In genomic region chr9:20491858-20492526, GRCm38 (mm10) we compare ENCODE assay signal across 7 mouse cellular contexts. TPM values are rescaled to one million over a fixed set of nuclear protein-coding genes. Genes with fewer than 3 reads are reported as not detected.
DNase-seq lines count a peak whose midpoint lies in the region; ATAC-seq lines count a peak whose summit lies in the region.

No protein-coding gene starts in this region.

- peak overlapping the region; percentile 76 for H3K9ac ChIP-seq in neural tube, embryonic 11.5 days (ENCODE audit: low read length)
- peak overlapping the region; percentile 72 for H3K9ac ChIP-seq in embryonic facial prominence, embryonic 15.5 days
- H3K9ac ChIP-seq in limb, embryonic 12.5 days (replicated peaks): peak overlapping the region; percentile 86
- H3K9ac ChIP-seq in stomach, embryonic 15.5 days: peak overlapping the region; percentile 60

- ATAC-seq in neural tube, embryonic 11.5 days (ENCODE audit: insufficient read depth, low FRiP score, low TSS enrichment): no peak
- ATAC-seq in embryonic facial prominence, embryonic 15.5 days (ENCODE audit: insufficient number of reproducible peaks, low FRiP score, low TSS enrichment, low read depth): no peak
- ATAC-seq in limb, embryonic 12.5 days (ENCODE audit: insufficient number of reproducible peaks, insufficient read depth, low FRiP score, low TSS enrichment, low read depth): no peak
- ATAC-seq in stomach, embryonic 15.5 days (ENCODE audit: insufficient read depth, low FRiP score, low read depth): no peak

- no peaks in the 10 kb centered on the region for H3K27me3 ChIP-seq in neural tube, embryonic 11.5 days (ENCODE audit: control insufficient read depth, insufficient read depth, low read length)
- no peaks in the 10 kb centered on the region for H3K27me3 ChIP-seq in embryonic facial prominence, embryonic 15.5 days
- H3K27me3 ChIP-seq in limb, embryonic 12.5 days: no peaks in the 10 kb centered on the region
- no peaks in the 10 kb centered on the region for H3K27me3 ChIP-seq in stomach, embryonic 15.5 days (replicated peaks)

- peaks cover 2% of the 10 kb centered on the region for H3K36me3 ChIP-seq in neural tube, embryonic 11.5 days (ENCODE audit: control insufficient read depth, insufficient read depth, low read length)
- H3K36me3 ChIP-seq in embryonic facial prominence, embryonic 15.5 days: peaks cover 10% of the 10 kb centered on the region; the same call in 1 of the 2 replicates
- peaks cover 23% of the 10 kb centered on the region for H3K36me3 ChIP-seq in limb, embryonic 12.5 days
- H3K36me3 ChIP-seq in stomach, embryonic 15.5 days: 0 out of 2 replicates have a peak, but pooled peaks cover 8% of the 10 kb centered on the region

- H3K4me2 ChIP-seq in neural tube, embryonic 11.5 days (ENCODE audit: low read depth): peak overlapping the region; percentile 62
- peak overlapping the region; percentile 61 for H3K4me2 ChIP-seq in embryonic facial prominence, embryonic 15.5 days (replicated peaks)
- H3K4me2 ChIP-seq in limb, embryonic 12.5 days: peak overlapping the region; percentile 74
- H3K4me2 ChIP-seq in stomach, embryonic 15.5 days: peak overlapping the region; percentile 60

- WGBS in neural tube, embryonic 11.5 days: 12% methylated on average over 20 of the region's 20 CpGs
- 10% methylated on average over 20 of the region's 20 CpGs for WGBS in embryonic facial prominence, embryonic 15.5 days
- 11% methylated on average over 20 of the region's 20 CpGs for WGBS in limb, embryonic 12.5 days
- 6% methylated on average over 20 of the region's 20 CpGs for WGBS in stomach, embryonic 15.5 days

- H3K27ac ChIP-seq in neural tube, embryonic 11.5 days (ENCODE audit: low read depth, low read length): peak overlapping the region; percentile 76; the same call in 1 of the 2 replicates
- peak overlapping the region; percentile 96 for H3K27ac ChIP-seq in embryonic facial prominence, embryonic 15.5 days (replicated peaks)
- H3K27ac ChIP-seq in limb, embryonic 12.5 days: peak overlapping the region; percentile 97
- H3K27ac ChIP-seq in stomach, embryonic 15.5 days: peak overlapping the region; percentile 97

- peak overlapping the region; percentile 71 for H3K4me3 ChIP-seq in neural tube, embryonic 11.5 days (ENCODE audit: low read depth, low read length)
- H3K4me3 ChIP-seq in embryonic facial prominence, embryonic 15.5 days (replicated peaks): peak overlapping the region; percentile 80
- H3K4me3 ChIP-seq in limb, embryonic 12.5 days (replicated peaks): peak overlapping the region; percentile 85
- H3K4me3 ChIP-seq in stomach, embryonic 15.5 days (replicated peaks): peak overlapping the region; percentile 69

- no peaks in the 10 kb centered on the region for H3K9me3 ChIP-seq in neural tube, embryonic 11.5 days (ENCODE audit: control insufficient read depth, low read length)
- H3K9me3 ChIP-seq in embryonic facial prominence, embryonic 15.5 days (replicated peaks): no peaks in the 10 kb centered on the region
- no peaks in the 10 kb centered on the region for H3K9me3 ChIP-seq in limb, embryonic 12.5 days
- no peaks in the 10 kb centered on the region for H3K9me3 ChIP-seq in stomach, embryonic 15.5 days

- peaks cover 8% of the 10 kb centered on the region; the same call in 1 of the 2 replicates for H3K4me1 ChIP-seq in neural tube, embryonic 11.5 days (ENCODE audit: control insufficient read depth, insufficient read depth, low read length)
- peaks cover 27% of the 10 kb centered on the region for H3K4me1 ChIP-seq in embryonic facial prominence, embryonic 15.5 days
- H3K4me1 ChIP-seq in limb, embryonic 12.5 days (replicated peaks): peaks cover 17% of the 10 kb centered on the region
- H3K4me1 ChIP-seq in stomach, embryonic 15.5 days: no peaks in the 10 kb centered on the region

- no peak for DNase-seq in neural tube, embryonic 11.5 days (ENCODE audit: low spot score)
- no peak for DNase-seq in neural tube, embryonic 10.5 days (ENCODE audit: extremely low spot score, low spot score)
- no peak for DNase-seq in layer of hippocampus, postnatal 14 days (ENCODE audit: low spot score in 2 of 2)
- no peak for DNase-seq in c-Kit-positive CD71-positive TER-119-positive erythroid progenitor cells, embryonic 14.5 days (ENCODE audit: low spot score)

RNA-seq across cellular contexts. Expression of gene Zfp426, which starts 0.6 kb away (rescaled TPM):
- 35.4 and 37.6 TPM in 2 replicates for polyA plus RNA-seq in neural tube, embryonic 11.5 days (2014; fragmentation: Nextera tagmentation; extraction: Ambion mirVana)
- 20.8 and 21.1 TPM in 2 replicates for polyA plus RNA-seq in embryonic facial prominence, embryonic 15.5 days (2015; fragmentation: Nextera tagmentation; extraction: Ambion mirVana)
- polyA plus RNA-seq in limb, embryonic 12.5 days (2016; fragmentation: Nextera tagmentation; extraction: Ambion mirVana): 21.4 and 22.8 TPM in 2 replicates
- 17.4 and 19.2 TPM in 2 replicates for polyA plus RNA-seq in stomach, embryonic 15.5 days (2015; fragmentation: Nextera tagmentation; extraction: Ambion mirVana)
- total RNA-seq in layer of hippocampus, postnatal 14 days (2021): 10 to 100 TPM; 31.7 to 34.5 TPM

RNA-seq across cellular contexts. Expression of gene Zfp266, which starts 29.2 kb away (rescaled TPM):
- polyA plus RNA-seq in neural tube, embryonic 11.5 days (2014; fragmentation: Nextera tagmentation; extraction: Ambion mirVana): 137 and 141 TPM in 2 replicates
- 105 and 114 TPM in 2 replicates for polyA plus RNA-seq in embryonic facial prominence, embryonic 15.5 days (2015; fragmentation: Nextera tagmentation; extraction: Ambion mirVana)
- 160 and 170 TPM in 2 replicates for polyA plus RNA-seq in limb, embryonic 12.5 days (2016; fragmentation: Nextera tagmentation; extraction: Ambion mirVana)
- polyA plus RNA-seq in stomach, embryonic 15.5 days (2015; fragmentation: Nextera tagmentation; extraction: Ambion mirVana): 81.0 and 83.5 TPM in 2 replicates
- total RNA-seq in layer of hippocampus, postnatal 14 days (2021): 10 to 100 TPM; 55.8 to 56.1 TPM

RNA-seq across cellular contexts. Expression of gene Zfp26, which starts 32.0 kb away (rescaled TPM):
- polyA plus RNA-seq in neural tube, embryonic 11.5 days (2014; fragmentation: Nextera tagmentation; extraction: Ambion mirVana): 31.0 and 37.7 TPM in 2 replicates
- 16.3 and 17.9 TPM in 2 replicates for polyA plus RNA-seq in embryonic facial prominence, embryonic 15.5 days (2015; fragmentation: Nextera tagmentation; extraction: Ambion mirVana)
- polyA plus RNA-seq in limb, embryonic 12.5 days (2016; fragmentation: Nextera tagmentation; extraction: Ambion mirVana): 33.9 and 35.0 TPM in 2 replicates
- polyA plus RNA-seq in stomach, embryonic 15.5 days (2015; fragmentation: Nextera tagmentation; extraction: Ambion mirVana): 16.9 and 18.0 TPM in 2 replicates
- 10 to 100 TPM; 25.3 to 28.6 TPM for total RNA-seq in layer of hippocampus, postnatal 14 days (2021)
